Mouse (Mus musculus) right cerebral cortex, postnatal 25 days (tissue): ENCODE results near the gene Smchd1.

Experiments
- DNase-seq: peaks from one replicate; pipeline ENCODE4 v3.0.0; 2022

The Smchd1 gene

GRCm38 (mm10) chr17:71309141-71309540 lies 166.0 kb downstream of the Smchd1 start:
- DNase-seq = no peak

DNA sequence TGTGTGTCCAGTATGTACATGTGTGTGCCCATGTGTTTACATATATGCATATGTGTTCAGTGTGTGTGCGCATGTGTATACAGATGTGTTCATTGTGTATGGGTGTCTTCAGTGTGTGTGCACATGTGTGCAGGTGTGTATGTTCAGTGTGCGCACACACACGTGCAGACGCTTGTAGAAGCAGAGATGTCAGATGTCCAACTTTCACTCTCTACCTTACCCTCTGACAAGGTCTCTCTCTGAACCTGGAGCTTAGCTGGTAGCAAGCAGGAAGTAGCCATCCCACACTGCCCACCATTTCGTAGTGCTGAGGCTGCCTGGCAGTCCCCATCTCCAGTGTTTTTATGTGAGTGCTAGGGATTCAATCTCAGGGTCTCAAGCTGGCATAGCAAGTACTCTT lies 166.8 kb downstream of the Smchd1 start:
- DNase-seq = no peak

- DNase-seq = no peak
Measured at GRCm38 (mm10) chr17:71307251-71307790, 167.8 kb downstream of the Smchd1 start.

DNA sequence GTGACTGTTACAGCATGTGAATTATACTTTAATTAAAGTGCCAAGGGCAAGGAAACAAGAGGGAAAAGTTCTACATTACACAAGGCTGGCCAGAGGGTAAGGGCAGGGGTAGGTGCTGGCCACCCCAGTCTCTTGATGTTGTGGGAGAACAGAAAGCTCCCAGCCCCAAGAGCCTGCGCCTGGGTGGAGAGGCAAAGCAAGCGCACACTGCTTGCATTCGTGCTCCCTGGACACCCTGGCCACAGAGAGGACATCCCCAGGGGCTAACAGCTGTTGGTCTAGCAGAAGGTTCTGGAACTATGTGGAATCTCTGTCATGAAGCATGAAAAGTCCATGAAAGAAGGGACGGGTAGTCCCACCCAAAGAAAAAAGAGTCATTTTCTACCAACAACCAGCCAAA lies 168.4 kb downstream of the Smchd1 start:
- no peak for DNase-seq

GRCm38 (mm10) chr17:71306091-71306490 lies 169.1 kb downstream of the Smchd1 start:
- DNase-seq = no peak

- DNase-seq = no peak
Measured at GRCm38 (mm10) chr17:71303444-71303843, 171.7 kb downstream of the Smchd1 start.

- DNase-seq = no peak
Measured at GRCm38 (mm10) chr17:71301413-71301812, 173.7 kb downstream of the Smchd1 start.

DNA sequence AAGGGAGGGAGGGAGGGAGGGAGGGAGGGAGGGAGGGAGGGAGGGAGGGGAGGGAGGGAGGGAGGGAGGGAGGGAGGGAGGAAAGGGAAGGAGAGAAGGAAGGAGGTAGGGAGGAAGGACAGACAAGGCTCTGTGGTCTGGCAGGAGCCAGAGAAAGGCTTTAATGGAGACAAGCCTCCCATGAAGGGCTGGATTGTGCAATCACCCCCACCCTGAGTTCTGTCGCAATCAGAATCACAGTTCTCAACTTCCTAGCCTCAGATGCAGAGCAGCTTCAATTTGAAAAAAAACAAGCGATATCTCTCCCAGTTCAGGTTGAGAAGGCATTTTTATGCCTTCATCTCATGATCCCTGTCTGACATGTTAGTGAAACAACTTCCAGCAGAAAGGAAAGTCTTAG lies 174.8 kb downstream of the Smchd1 start:
- DNase-seq = no peak

DNA sequence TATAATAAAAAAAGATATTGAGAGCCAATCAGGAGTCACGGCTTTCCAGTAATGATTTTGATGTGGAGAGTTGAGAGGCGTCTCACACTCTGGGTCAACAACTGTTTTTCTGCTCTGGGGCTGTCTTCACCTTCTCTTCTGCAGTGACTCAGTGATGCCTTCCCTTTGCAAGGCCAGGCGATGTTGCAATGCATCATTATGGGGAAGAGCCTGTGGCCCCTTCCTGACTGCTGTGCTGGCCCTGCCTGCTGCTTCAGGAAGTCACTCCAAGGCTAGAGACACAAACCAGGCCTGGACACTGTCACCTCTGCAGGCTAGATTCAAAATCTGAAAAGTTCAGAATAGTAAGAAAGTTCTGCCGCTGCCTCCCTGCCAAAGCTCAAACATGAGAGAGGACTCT lies 175.3 kb downstream of the Smchd1 start:
- no peak for DNase-seq

GRCm38 (mm10) chr17:71294570-71294969 lies 180.6 kb downstream of the Smchd1 start:
- no peak for DNase-seq
